Mouse (Mus musculus) kidney, adult 8-10 months (tissue): ENCODE data around the gene Map3k9.

Source experiments
- DNase-seq, 2 experiments: peaks; one replicate each; pipeline ENCODE4 v3.0.0; 2022

The Map3k9 gene

DNA sequence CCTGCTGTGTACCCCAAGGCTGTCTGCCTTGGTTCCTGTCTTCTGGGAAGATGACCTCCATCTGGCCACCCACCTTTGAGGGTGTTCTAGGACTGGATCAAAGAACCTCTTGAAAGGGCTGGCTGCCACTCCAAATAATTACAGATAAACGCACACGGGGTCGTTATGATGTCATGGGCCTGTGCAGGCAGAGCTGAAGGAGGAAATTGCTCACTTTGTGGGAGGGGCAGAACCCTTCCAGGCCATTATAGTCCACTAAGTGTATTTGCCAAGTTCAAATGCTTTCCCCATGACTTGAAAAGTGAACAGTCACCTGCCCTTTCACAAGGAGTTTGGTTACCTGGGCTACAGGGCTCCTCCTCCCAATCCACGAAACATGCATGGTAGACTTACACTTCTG, 83.0 kb downstream of the Map3k9 start:
- no peak for DNase-seq

DNA sequence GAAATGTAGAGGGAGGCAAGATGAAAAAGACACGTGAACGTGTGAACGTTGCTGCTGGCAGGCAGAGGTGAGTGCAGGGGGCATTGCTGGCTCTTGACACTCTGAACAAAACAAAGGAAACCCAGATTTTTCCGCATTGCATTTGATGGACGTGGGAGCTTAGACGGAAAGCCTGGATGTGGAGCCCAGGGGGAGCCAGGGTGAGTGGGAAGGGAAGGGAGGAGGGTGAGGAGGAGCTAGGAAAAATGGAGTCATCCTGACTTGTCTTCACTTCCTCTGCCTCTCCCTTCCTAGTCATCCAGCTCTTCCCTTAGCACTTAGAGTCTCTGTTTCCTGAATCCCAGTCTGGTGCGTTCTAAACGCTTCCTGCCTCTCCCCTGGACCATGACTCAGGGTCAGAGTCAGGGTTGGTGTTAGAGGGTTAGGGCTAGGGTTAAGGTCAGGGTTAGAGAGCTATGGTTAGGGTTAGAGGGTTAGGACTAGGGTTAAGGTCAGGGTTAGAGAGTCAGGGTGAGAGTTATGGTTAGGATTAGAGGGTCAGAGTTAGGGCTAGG, 89.7 kb downstream of the Map3k9 start:
- DNase-seq, result peak; percentile 9 to 39

DNA sequence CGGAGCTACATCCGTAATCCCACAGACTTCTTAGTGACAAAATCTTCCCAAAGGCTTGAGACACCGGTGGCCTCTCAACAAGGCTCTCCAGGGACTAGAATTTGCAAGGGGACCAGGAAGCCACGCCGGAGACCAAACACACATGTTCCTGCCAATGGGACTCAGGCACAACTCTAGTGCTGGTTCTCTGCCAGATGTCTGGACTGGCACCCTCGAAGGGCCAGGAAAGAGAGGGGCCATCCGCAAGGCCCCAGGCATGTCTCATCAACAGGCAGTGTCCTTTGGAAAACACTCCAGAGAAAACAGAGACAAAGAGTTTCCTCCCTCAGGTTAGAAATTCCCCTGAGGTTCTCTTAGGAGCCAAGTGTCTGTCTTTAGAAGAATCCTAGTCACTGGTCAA, 90.2 kb downstream of the Map3k9 start:
- peak; percentile 14 to 22 for DNase-seq

DNA sequence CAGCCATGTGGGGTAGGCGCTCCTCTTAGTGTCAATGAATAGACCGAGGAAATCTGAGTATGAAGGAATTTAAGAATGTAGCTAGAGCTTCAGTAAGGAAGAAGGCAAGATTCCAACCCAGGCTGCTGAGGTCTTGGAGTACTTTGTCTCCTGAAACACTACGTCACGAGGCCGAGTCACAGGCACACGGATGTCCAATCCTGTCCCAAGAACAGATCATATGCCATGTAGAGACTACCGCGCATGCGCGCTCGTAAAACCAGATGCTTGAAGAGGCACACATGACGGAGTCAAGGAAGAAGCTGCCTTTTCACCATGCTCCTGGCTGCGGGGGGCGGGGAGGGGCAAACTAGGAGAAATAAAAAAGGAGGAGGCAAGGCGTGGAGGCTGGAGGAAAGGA, 90.9 kb downstream of the Map3k9 start:
- no peak for DNase-seq

DNA sequence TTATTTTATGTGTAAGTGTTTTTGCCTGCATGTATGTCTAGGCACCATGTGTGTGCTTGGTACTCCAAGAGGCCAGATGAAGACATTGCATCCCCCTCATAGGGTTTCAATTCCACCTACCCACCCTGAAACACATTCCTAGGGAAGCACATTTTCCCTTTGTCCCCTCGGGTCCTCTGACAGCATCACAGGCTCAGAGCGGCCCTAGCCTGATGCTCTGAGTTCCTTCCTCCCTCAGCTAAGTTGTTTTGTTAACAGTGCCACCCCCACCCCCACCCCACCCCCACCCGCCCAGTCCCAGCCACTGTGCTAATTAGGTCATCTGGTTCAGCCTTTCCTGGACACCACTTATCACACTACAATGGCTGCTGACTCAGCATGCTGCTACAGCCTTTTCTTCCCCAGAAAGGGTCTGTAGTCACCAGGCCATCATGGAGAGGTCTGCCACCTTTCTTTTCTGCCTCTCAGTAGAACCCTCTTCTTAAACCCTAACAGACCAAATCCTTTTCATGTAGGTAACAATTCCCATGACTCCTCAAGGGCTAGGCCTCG, 91.4 kb downstream of the Map3k9 start:
- DNase-seq, result no peak

DNA sequence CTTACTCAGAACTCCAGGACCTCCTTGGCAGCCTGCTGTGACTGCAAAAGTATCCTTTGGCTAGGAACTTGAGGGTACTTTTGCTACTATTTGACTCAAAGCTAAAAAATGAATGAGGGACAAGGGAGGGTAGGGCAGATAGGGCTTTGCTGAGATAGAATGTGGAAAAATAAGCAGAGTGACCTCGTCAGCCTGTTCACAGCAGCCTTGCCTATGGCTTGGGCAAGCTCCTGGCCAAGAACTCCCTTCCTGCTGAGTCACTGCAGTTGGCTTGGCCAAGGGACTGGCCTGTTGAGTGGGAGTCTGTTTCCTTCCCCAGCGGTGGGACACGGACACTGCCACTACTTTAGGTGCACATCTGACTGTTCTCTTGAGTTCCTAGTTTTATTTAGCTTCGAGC, 92.4 kb downstream of the Map3k9 start:
- DNase-seq, result peak in 1 of 2 experiments; percentile 6

DNA sequence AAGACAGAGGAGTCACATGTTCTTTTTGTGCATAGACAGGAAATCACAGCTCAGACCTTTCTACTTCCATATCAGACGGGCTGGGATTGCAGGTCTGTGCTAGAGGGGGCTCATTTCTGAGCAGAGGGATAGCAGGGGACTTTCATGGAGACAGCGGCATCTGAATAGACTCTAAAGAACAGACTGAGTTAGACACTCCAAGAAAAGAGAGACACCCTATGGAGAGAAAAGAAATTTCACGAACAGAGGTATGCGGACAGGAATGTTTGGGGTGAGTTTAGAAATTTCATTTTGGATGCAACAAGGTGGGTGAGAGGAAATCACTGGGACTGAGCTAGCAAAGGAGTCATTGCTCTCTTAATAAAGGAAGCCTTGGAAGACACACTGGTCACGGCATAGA, 93.1 kb downstream of the Map3k9 start:
- no peak for DNase-seq

DNA sequence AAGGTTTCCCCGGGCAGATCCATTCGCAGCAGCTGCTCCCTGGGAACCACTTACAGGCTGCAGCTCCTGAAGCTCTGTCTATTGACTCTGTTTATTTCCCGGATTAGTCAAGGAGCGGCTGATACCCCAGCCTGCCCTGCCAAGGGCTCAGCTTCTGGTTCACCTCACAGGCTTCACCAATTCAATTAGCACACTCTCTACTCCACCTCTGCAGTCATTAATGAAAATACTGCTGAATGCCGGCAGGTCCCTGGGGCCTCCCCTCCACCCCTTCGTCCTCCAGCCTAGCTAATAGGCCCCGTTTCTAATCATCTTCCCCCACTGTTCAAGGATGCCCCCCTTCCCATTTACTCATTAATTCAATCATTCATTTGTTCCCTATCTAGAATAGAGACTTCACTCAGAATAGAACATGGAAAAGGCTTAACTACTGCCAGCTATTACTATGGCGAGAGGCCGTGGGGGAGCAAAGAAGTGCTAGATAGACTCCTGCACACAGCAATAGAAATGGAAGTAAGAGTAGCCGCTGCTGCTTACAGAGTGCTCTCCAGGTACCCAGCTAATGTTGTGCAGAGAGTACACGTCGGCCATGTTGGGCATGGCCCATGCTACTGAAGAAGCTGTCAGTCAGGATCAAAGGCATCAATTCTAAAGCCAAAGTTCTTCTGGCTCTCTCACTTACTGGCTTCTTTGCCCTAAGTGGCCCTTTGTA, 94.4 kb downstream of the Map3k9 start:
- no peak for DNase-seq

DNA sequence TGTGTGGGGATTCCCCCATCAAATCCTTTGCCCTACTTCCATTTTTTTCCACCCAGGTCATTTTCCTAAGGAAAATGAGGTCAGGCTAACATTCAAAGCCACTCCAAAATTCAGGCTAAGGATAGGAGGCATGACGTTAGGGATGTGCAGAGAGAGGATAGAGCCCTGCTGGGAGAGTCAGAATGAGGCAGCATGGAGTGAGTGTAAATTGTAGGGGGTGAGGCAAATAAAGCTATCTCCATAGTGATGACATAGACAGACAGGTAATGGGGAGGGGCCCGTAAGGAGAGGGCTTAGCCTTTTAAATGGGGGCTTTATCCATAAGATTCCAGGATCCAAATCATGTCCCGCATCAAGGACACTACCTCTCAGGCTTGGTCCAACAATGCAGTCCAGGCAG, 95.0 kb downstream of the Map3k9 start:
- DNase-seq, result no peak

DNA sequence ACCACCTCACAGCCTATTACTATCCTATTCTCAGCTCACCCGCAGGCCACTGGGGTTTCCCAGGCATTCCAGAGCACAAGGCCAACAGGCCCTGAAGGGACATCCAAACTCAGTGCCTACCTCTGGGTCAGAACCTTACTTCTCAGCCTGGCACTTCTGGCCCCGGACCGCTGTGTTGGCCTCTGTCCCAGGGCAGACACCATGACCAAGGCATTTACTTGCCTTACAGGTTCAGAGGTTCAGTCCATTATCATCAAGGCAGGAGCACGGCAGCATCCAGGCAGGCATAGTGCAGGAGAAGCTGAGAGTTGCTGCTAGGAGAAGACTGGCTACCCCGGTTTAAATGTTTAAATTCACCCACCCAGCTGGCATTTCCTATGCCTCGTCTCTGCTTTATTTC, 96.9 kb downstream of the Map3k9 start:
- DNase-seq, result no peak

DNA sequence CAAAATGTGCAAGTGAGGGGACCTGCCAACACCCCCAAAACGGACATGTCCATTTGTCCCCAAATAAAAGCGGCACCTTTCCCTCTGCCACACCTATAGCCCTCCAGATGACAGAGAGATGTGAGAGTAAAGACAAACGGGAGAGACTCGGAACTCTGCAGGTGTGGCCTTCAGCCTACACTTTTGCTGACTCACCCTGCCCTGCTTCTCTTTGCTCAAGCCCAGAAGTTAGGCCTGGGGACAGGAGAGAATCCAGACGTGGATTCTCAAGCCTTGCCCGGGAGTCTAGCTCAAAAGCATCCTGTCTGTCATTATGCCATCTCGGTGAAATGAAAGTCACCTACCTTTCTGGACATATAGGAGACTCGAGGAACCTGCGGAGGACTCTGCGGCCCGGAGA, 97.6 kb downstream of the Map3k9 start:
- no peak for DNase-seq

DNA sequence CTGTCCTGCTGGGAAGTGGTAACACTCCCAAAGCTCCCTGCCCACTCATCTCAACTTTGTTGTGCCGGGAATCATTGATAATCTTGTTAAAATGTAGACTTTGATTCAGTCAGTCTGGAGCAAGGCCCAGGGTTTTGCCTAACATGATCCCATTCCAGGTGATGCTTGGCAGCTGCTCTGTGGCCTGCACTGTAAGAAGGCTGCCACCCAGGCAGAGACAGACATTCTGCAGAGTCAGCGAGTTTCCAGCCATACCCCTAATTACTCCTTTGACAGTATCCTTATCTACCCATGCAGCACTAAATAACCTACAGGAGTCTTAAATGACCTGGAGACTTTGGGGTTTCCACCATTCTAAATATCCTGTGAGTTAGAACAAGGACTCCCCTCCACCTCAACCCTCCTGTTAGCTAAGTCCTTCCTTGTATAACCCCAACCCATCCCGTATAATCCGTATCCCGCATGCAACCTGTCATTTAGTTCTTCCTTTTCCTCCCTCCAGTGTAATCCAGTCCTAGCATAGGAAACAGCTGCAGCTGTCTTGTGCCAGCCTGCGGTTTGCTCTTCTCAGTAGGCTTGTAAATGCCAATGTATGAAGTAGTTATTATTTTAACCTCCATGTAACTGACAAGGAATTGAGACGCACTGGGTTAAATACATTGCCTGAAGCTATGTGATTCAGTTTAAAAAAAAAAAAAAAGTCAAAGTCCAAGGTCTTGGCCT, 101.0 kb downstream of the Map3k9 start:
- DNase-seq, result no peak

DNA sequence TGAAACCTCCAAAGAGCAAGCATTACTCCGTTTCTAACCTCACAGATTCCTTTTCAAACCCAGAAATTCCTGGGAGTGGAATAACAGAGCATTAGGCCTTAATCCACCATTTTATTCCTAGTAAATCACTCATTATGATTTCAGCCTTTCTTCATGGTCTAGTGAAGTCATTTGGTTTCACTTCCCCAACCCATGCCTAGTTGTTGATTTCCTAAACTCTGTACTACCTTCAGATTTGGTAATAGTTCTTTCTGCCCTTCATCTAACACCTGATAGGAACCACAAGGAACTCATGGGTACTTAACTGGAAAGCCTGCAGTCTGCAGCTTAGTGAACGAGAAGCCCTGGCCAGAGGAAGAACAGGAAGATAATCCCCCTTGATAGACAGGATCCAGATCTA, 105.4 kb downstream of the Map3k9 start:
- DNase-seq, result no peak
